Mouse (Mus musculus) midbrain, postnatal 0 days (tissue): ENCODE measurements at regions not wholly inside any gene's neighbourhood (a gene's known extent, or its start where the extent isn't known, plus 50 kb on each side); places are given as distances from the start of the nearest gene placed in this dataset.
A peak's percentile ranks its signal among the peaks of the same experiment; 100 is the strongest.

Experiments
- ATAC-seq: fragments of 200-750 bp; cut with Nextera tagmentation; 2 replicates; pipeline ENCODE4 v1.8.0; 2017; ENCODE audit warnings: moderate number of reproducible peaks, mild to moderate bottlenecking, moderate TSS enrichment, moderate library complexity; ENCODE audit not compliant: low FRiP score
- DNase-seq: peaks from one replicate; pipeline ENCODE4 v3.0.0-alpha.2; 2015; ENCODE audit warnings: low spot score
- H3K27ac ChIP-seq: fragments of 300-500 bp; sonication (generic); 2 replicates; pipeline ENCODE4 v1.5.1; 2014; ENCODE audit warnings: low read depth, mild to moderate bottlenecking, low read length, mixed read lengths
- H3K27me3 ChIP-seq: fragments of 300-500 bp; sonication (generic); 2 replicates; pipeline ENCODE4 v1.6.1; 2014; ENCODE audit warnings: low read length, control low read depth, mixed read lengths; ENCODE audit not compliant: insufficient read depth
- H3K36me3 ChIP-seq: fragments of 300-500 bp; sonication (generic); 2 replicates; pipeline ENCODE4 v1.6.1; 2014; ENCODE audit warnings: low read length, control low read depth, mixed read lengths; ENCODE audit not compliant: insufficient read depth
- H3K4me1 ChIP-seq: fragments of 300-500 bp; sonication (generic); 2 replicates; pipeline ENCODE4 v1.6.1; 2014; ENCODE audit warnings: mild to moderate bottlenecking, control low read depth, antibody characterized with exemption, low read length, mixed read lengths; ENCODE audit not compliant: insufficient read depth
- H3K4me2 ChIP-seq: fragments of 300-500 bp; sonication (generic); 2 replicates; pipeline ENCODE4 v1.6.1; 2014; ENCODE audit warnings: low read depth, mild to moderate bottlenecking, low read length, mixed read lengths; ENCODE audit not compliant: poor library complexity, severe bottlenecking
- H3K4me3 ChIP-seq: fragments of 300-500 bp; sonication (generic); 2 replicates; pipeline ENCODE4 v1.5.1; 2014; ENCODE audit warnings: low read depth, mild to moderate bottlenecking, low read length, moderate library complexity
- H3K9ac ChIP-seq: fragments of 300-500 bp; sonication (generic); replicated peaks from 2 replicates; pipeline ENCODE4 v1.6.1; 2014; ENCODE audit warnings: mild to moderate bottlenecking, low read length, moderate library complexity, mixed read lengths; ENCODE audit not compliant: poor library complexity, severe bottlenecking
- H3K9me3 ChIP-seq: fragments of 300-500 bp; sonication (generic); 2 replicates; pipeline ENCODE4 v1.6.1; 2016; ENCODE audit warnings: low read length, control low read depth
- CTCF ChIP-seq: IDR thresholded peaks from 2 replicates; pipeline ENCODE4 v1.5.1; 2016; ENCODE audit warnings: antibody characterized with exemption, mild to moderate bottlenecking
- WGBS: fragments of 180-500 bp; shearing (Covaris S2); extraction: QIAGEN DNeasy Blood & Tissue Kit; methylation state at CpG from one replicate; pipeline ENCODE4 v1.1.7; 2014; 5-methylcytosine and 5-hydroxymethylcytosine counted together

DNA sequence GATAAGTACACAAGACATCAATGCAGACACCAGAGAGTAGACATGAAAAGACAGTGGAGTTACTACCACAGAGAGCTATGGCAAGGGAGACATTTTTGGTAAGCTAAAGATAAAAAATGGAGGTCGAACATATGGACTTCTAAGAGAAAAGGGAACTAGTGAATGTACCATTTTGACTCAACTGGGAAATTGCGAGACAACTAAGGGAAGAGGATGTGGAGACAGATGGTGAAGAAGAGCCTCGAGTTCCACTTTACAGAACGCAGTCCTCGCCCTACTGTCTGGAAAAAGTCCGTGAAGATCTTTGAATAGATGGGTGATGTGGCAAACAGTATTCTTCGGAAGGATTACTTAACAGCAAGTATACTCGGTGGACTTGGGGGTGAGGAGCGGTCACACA is 181.2 kb upstream of the Mpped2 start:
- Histone ChIP-seq H3K4me3 (no peak overlapping the region), H3K9me3 (no peaks in the 10 kb centered on the region), H3K36me3 (no peaks in the 10 kb centered on the region), H3K27ac (no peak overlapping the region), H3K4me1 (no peaks in the 10 kb centered on the region), H3K27me3 (no peaks in the 10 kb centered on the region), H3K4me2 (no peak overlapping the region), H3K9ac (no peak overlapping the region)
- ATAC-seq = no peak
- 81% methylated on average over 9 of the region's 9 CpGs for WGBS
- no peak for DNase-seq
- no peak for TF ChIP-seq CTCF

GRCm38 (mm10) chr2:106512338-106513024 is 180.6 kb upstream of the Mpped2 start:
- Histone ChIP-seq H3K4me2 (peak overlapping the region; percentile 33), H3K36me3 (no peaks in the 10 kb centered on the region), H3K4me3 (no peak overlapping the region), H3K27me3 (no peaks in the 10 kb centered on the region), H3K9me3 (no peaks in the 10 kb centered on the region), H3K4me1 (no peaks in the 10 kb centered on the region), H3K27ac (no peak overlapping the region), H3K9ac (0 out of 2 replicates have a peak overlapping the region, but pooled peaks have one; percentile 20)
- ATAC-seq (peak; percentile 72), DNase-seq (peak; percentile 2)
- 28% methylated on average over 14 of the region's 14 CpGs for WGBS
- TF ChIP-seq CTCF = no peak

- no peak overlapping the region for H3K4me3 ChIP-seq
- 25% methylated on average over 5 of the region's 5 CpGs for WGBS
- DNase-seq (peak; percentile 44), ATAC-seq (peak; percentile 80)
- H3K27me3 ChIP-seq = no peaks in the 10 kb centered on the region
- no peaks in the 10 kb centered on the region for H3K9me3 ChIP-seq
- 0 out of 2 replicates have a peak overlapping the region, but pooled peaks have one; percentile 20 for H3K9ac ChIP-seq
- no peaks in the 10 kb centered on the region for H3K36me3 ChIP-seq
- H3K27ac ChIP-seq = no peak overlapping the region
- no peak for TF ChIP-seq CTCF
- H3K4me2 ChIP-seq = peak overlapping the region; percentile 33
- no peaks in the 10 kb centered on the region for H3K4me1 ChIP-seq
Observed at GRCm38 (mm10) chr2:106513025-106513386, 180.1 kb upstream of the Mpped2 start.

- no peaks in the 10 kb centered on the region for H3K36me3 ChIP-seq
- ATAC-seq (no peak), DNase-seq (no peak)
- H3K27ac ChIP-seq = no peak overlapping the region
- H3K4me1 ChIP-seq = no peaks in the 10 kb centered on the region
- H3K4me3 ChIP-seq = no peak overlapping the region
- H3K27me3 ChIP-seq = no peaks in the 10 kb centered on the region
- WGBS = 81% methylated on average over 5 of the region's 5 CpGs
- no peak for TF ChIP-seq CTCF
- no peak overlapping the region for H3K9ac ChIP-seq
- no peak overlapping the region for H3K4me2 ChIP-seq
- no peaks in the 10 kb centered on the region for H3K9me3 ChIP-seq
Observed at GRCm38 (mm10) chr2:106517224-106517623, 175.8 kb upstream of the Mpped2 start.

DNA sequence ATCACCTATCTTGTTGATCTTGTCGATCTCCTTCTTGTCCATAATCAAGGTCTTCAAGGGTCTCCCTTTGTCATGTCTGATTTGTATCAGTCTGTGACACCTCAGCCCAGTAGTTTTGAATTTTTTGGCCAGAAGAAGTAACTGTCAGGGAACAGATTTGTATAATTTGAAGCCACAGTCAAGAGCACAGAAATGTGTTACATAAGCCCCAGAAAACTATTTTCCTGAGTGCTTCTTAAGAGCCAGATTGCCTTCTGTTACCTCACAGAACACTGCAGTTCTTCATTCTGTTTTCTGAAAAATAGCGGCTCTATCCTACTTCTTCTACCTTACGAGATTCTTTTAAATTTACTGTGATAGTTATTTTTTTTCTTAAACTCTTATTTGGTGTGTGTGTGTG is 170.1 kb upstream of the Mpped2 start:
- Histone ChIP-seq H3K4me1 (no peaks in the 10 kb centered on the region), H3K9me3 (no peaks in the 10 kb centered on the region), H3K4me3 (no peak overlapping the region), H3K27ac (no peak overlapping the region), H3K36me3 (no peaks in the 10 kb centered on the region), H3K4me2 (no peak overlapping the region), H3K27me3 (no peaks in the 10 kb centered on the region), H3K9ac (no peak overlapping the region)
- 96% methylated on average over 3 of the region's 3 CpGs for WGBS
- ATAC-seq (no peak), DNase-seq (no peak)
- TF ChIP-seq CTCF = no peak

- DNase-seq = peak; percentile 36
- Histone ChIP-seq H3K36me3 (no peaks in the 10 kb centered on the region), H3K9me3 (no peaks in the 10 kb centered on the region), H3K4me1 (no peaks in the 10 kb centered on the region), H3K27me3 (no peaks in the 10 kb centered on the region), H3K27ac (no peak overlapping the region), H3K4me2 (no peak overlapping the region), H3K4me3 (no peak overlapping the region), H3K9ac (no peak overlapping the region)
- no peak for TF ChIP-seq CTCF
- ATAC-seq = 0 out of 2 replicates have a peak, but pooled peaks have one; percentile 34
- WGBS = 62% methylated on average over 2 of the region's 2 CpGs
Observed at GRCm38 (mm10) chr2:106527008-106527407, 166.1 kb upstream of the Mpped2 start.
